Mouse (Mus musculus) retina, postnatal 1 day (tissue): ENCODE measurements around the gene Tifa.

Experiments
- DNase-seq: peaks from one replicate; pipeline ENCODE4 v3.0.0-alpha.2; 2012

Tifa gene

DNA sequence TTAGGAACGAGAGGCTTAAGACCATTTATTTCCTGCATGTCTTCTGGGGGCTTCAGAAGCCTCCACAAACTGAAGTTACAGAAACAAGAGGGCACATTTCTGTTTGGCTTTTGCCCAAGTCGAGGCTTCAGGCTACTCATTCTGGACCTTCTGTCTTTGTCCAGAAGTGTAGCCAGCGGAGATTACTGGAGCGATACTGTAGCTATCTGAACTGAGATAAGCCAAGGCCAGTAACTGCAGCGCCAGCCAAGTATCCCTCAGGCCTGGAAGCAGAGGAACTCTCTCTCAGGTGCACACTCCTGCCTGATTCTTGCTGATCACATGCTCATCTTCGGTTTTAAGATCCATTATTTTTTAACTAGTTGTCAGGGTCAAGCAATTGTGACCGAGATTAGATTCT lies 1.6 kb upstream of the Tifa start:
- no peak for DNase-seq

DNA sequence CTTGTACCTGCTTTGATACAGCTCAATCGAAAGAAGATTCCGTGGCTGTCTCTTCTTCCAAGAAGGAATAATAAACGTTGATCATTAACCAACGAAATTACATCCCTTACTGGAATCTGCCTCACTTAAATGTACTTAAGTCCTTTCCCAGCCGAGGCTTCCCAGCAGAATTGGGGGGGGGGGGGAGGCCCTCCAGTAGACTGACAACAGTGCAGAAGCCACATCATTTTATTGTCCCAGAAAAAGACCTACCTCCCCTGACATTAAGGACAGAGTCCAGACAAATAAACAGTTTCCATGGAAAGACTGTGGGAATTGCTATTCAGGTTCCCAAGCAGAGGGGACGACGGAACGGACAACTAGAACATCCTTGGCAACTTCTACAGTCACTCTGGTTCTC lies 686 bp upstream of the Tifa start:
- no peak for DNase-seq

DNA sequence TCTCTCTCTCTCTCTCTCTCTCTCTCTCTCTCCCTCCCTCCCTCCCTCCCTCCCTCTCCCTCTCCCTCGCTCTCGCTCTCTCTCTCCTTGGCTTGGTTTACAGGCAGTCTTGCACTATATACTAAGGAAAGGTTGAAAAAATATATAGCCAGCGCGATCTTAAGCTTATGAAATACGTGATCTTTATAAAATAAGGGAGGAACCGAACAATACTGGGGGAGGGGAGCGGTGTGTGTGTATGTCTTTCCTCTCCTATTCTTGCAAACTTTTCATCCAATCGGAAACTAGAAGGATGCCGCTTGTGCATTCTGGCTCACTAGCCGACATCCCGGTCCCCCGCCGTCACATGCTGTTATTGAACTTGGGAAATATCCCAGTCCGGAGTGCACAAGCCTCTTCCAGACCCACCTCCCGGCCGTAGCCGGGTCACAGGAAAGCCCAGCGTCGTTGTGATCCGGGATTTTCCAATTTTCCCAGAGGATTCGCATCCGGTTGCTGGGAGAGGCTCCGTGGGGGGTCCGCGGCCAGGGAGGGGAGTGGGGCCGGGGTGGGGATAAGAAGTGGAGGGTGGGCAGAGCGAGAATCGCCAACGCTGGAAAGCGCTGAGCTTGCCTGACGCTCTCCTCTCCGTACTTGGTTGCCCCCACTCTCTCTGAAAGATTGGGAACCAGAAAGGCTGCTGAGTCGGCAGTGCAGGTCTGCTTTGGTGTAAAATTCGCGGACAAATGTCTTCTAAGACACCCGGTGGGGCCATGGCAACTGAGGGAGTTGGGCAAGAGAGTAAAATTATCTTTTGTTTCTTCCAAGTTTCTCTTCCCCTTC lies 840 bp downstream of the Tifa start:
- peak; percentile 67 for DNase-seq

DNA sequence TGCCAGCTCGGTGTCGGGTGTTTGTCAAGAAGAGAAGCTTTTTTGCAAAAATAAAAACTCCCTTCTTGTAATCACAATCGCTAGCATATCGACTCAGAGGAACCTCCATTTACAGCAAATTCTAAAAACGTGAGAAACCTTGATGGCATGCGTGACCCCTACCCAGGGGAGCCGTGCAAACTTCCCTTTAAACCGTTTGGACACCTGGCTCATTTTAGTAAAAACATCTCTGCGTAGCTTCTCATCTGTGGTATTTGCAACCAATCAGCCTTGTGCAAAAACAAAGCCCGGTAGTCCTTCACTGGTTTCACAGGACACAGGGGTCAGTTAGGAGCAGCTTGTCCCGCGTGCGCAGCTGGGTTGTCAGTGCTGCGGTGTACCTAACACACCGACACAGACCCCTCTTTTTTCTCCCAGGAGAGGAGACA lies 1.5 kb downstream of the Tifa start:
- peak; percentile 27 for DNase-seq

DNA sequence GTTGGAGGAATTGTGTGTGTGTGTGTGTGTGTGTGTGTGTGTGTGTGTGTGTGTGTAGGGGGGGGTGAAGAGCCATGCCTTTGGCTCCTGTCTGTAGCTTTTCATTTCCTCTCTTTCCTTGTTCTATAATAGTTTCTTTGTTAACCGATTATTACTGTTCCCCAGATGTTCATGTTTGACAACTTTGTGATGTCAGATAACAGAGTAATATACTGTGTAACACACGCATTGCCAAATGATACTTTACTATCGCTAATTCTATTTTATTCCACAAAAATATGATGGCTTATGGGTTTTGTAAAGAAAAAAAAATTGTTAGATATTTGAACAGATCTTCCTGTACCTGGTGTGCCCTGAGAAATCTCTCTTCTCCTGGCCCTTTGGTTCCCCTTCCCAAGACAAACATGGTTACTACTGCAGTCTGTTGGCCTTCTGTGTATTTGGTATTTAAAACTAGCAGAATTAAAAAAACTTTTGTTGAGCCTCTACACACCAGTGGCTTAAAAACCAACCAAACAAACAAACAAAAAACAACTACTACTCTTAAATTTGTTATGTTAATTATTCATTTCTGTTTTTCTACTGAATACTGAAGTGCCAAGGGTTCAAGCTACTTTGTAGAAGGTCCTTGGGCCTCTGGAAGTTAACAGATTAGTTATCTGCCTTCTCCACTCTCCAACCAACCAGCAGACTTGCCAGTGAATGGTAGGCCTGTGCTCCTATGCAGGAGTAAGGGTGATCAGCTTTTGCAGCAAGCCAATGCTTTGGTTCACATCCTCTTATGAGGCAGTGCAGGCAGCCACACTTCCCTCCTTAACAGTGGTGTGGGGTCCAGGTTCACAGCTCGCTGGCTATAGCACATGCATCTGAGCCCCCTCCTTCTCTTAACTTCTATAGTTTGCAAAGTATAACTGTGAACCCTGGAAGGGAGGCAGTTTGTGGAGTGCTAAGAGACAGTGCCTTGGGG lies 2.3 kb downstream of the Tifa start:
- no peak for DNase-seq

DNA sequence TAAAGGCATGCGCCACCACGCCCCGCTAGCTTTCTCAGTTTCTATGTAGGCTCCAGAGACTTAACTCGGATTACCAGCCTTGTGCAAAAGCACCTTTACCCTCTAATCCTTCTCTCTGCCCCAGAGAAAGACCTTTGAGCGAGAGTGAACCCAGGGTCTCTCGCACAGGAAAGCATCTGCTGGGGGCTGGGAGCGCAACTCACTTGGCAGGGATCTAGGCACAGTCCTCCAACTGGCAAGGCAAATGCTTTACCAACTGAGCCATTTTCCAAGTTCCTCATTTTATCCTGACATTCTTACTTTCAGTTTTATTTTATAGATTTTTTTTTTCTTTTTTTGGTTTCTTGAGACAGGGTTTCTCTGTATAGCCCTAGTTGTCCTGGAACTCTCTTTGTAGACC lies 3.4 kb downstream of the Tifa start:
- DNase-seq = no peak

DNA sequence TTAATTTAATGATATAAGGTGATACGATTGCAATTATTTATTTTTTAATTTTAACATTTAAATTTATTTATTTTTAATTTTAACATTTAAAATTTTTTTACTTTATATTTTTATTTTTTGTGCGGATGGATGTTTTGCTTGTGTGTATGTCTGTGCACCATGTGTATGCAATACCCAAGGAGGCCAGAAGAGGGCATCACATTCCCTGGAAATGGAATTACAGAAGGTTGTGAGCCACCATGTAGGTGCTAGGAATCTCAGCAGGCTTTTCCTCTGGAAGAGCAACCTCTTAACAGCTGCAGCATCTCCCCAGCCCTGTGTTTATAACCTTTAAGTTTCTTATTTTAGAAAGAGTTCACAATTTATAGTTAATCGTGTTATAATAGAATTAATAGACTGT lies 6.2 kb downstream of the Tifa start:
- no peak for DNase-seq

DNA sequence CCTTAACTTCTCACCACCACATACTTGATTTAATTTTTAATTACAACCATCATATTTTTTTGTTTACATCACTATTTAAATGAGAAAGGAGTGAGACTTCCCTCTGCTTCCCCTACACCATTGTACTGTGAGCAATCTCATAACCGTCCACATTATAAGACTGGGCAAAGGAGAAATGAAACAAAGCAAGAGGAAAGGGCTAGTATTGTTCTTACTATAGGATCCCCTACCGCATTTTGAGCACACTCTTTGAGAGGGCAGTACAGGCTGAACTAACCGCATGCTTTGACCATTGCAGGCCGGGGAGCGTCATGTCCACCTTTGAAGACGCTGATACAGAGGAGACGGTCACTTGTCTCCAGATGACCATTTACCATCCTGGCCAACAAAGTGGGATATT lies 6.7 kb downstream of the Tifa start:
- no peak for DNase-seq

DNA sequence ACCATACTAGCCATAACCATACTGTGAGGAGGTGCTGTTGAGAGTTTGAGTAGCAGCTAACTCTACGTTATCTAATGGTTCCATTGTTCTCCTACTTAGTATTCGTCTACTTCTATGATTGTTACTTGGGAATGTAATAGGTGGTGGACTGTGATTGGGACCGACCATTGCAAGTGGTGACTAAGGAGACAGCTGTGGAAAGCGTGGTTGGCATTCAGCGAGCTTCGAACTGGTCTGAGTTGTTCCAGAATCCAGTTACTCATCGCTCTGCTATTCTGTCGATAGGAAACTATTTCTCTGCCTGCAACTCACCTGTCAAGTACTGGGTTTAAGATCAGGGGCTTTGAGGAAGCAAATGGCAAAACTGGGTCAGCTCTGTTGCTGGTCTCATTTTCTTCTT lies 11.6 kb downstream of the Tifa start:
- DNase-seq = no peak

DNA sequence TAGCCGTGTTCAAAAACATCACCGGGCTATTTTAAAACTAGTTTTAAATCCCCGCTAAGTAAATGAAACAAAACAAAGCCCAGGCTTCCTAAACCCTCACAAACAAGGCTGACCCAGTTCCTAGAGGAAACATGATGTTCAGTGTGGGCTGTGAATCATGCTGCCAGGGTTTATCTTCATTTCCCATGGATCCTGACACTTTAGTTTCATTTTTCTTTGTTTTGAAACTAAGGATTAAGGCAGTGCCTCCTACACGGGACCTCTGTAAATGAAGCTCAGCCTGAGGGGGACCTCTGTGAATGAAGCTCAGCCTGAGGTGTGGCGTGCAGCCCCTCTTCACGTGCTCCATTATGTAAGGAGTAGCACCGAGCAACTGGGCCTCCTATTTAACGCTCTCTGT lies 13.2 kb downstream of the Tifa start:
- DNase-seq = no peak

DNA sequence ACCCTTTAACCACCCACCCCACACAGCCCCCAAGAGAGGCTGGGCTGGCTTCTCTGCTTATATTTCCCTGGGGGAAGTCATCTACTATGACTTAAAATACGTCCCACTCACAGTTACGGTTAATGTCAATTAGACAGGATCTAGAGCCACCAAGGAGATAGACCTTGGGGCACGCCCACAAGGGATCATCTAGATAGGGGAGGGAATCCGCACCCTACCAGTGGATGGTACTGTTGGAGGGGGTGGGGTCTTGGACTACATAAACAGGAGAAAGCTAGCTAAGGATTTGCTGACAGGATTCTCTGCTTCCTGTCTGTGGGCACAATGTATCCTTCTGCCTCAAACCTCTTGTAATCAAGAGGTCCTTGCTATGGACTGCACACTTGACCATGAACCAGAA lies 14.8 kb downstream of the Tifa start:
- DNase-seq = no peak

DNA sequence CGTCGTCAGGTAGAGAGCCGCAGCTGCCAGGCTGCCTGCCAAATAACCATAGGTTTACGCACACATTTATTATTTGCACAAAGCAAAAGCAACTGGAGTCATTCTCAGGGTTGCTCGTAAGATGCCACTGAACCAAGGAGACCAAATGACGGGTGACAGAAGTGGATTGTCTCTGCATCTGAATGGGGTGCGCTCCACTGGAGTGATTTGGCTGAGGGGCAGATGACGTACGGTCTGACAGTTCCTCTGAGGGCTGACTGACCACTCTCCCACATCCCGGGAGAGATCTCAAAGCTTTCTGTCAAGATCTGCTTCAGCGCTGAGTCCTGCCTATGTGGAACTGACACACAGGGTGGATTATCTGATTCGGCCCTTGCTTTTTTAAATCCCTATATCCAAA lies 15.5 kb downstream of the Tifa start:
- DNase-seq = peak; percentile 51

DNA sequence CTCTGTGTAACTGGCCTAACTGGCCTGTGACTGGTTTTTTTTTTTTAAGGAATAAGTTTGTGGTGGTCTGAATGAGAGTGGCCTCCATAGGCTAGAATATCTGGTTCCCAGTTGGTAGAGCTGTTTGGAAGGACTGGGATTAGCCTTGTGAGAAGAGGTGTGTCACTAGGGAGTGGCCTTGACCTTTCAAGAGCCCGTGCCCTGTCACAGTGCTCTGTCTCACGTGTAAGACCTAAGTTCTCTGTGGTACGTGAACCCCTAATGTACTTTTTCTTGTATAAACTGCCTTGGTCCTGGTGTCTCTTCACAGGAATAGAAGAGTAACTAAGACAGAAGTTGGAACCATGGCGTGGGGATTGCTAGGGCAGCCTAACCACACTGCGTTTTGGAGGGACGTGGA lies 16.4 kb downstream of the Tifa start:
- no peak for DNase-seq

DNA sequence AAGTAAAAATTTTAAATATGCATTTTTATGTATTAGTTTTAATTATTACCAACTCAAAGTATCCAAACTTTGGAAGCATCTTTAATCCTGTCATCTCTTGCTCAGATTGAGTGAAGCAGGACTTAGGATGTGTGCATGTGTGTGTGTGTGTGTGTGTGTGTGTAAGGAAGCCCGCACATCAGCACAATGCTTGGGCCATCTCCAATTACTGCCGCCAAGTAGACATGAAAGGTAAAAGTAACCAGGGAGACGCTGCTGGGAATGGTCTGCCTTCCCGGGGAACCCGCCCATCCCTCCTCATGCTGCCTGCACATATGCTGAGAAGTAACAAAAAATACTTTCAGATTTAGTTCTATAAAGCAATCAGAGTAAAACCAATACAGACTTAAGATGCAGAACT lies 18.2 kb downstream of the Tifa start:
- no peak for DNase-seq

DNA sequence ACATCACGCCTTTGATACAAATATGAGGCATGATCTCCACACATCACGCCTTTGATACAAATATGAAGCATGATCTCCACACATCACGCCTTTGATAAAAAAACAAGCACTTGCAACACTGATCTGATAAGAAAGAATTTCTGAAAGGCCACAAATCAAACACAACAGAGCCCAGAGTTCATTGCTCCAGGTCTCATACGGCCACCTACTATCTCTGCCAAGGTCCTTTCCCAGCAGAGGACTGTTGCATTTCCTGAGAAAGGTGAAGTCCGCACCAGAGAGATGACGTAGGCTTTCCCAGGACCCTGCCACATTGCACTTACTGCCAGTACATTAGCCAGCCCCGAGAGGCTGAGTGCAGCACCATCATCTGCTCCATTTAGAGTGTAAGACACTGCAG lies 19.5 kb downstream of the Tifa start:
- no peak for DNase-seq

DNA sequence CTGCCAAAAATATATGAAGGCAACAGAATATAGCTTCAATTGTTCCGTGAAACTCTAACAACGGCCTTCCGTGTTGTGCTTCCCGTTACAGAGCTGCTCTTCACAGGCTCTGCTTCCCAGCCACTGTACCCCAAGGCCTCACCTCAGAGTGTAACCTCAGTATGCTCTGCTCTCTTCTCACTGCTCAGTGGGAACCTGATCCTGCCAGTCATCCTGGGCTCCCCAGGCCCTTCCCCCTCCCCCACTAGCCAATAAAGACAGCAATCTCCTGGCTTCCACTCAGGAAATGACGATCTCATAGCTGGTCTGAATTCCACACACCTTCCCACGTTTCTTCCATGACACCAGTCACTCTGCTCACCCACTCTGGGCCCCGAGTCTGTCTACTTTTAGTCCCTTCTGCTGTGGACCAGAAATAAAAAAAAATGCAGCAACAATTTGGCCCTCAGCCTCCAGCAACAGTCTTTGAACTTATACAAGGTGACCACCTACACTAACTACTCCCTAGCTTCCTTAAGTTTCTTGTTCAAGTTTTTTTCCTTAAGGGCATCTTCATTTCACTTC lies 27.6 kb downstream of the Tifa start:
- no peak for DNase-seq

DNA sequence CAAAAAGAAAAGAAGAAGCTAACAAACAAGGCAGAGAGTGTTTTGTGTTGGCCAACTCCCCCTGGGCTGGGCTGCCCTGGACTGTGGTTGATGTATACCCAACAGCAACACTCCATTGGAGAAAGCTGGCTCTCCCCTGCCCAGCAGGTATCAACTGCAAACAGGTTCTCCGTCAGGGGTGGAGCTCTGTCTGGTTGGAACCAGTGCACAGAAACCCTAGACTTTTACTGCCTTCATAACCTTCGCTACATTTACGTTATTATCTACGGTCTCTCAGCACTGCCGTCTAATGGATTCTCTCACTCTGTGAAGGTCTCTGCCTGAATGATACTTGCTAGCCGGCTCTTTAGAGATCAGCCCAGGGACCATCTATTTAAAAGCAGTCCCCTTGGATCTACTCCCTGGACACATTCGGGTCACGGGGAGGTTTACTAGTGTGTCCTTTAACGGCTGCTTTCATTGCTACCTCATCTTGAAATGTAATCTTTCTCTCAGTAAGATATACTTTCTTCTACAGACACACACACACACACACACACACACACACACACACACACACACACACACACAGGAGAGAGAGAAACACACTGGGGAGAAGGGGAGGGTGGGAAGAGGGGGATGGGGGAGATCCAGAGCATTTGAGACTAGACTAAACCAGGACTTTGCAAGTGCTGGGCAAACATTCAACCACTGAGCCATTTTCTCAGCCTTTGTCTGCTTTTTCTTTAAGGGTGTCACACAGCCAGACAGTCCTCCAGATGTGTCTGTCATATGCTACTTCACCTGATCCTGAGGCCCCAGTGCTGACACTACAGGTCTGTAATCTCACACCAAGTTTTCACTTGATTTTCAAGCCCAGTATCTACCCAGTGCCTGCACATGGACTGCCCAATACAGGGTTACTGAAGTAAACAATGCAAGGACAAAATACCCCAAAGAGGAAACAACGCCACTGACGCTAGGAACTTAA lies 29.4 kb downstream of the Tifa start:
- no peak for DNase-seq

DNA sequence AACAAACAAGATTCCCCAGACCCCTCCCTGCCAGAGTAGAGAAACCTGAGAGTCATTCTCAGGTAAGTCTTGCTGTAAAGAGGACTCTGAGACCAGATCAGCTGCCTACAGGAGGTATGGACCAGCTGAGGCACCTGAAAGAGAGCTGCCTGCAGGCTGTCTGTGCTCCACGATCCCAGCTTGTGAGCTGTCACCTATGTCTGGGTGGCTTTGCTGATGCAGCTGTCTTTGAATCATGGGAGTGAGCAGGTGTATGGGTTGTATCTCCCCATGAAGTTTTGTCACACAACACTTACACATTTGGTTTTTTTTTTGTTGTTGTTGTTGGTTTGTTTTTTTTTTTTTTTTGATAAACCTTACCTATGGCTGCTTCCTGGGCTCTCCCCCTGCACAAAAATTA lies 30.8 kb downstream of the Tifa start:
- DNase-seq = no peak

DNA sequence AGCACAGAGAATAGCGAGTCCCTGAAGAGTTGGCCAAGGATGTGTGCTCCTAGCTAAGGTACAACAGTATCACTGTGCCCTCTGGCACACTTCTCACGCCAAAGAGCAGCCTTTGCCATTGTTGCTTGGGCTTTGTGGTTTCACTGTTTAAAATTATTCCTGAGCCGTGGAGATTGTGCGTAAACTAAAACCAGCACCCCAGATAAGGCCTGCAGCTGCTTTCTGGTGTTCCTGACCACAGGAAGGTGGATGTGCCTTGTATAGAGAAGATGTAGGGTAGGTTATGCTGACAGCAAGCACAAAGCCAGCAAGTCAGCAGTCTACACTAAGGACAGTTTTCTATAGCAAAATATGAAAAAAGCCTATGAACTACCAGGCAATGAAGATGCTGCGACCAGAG lies 31.6 kb downstream of the Tifa start:
- no peak for DNase-seq

DNA sequence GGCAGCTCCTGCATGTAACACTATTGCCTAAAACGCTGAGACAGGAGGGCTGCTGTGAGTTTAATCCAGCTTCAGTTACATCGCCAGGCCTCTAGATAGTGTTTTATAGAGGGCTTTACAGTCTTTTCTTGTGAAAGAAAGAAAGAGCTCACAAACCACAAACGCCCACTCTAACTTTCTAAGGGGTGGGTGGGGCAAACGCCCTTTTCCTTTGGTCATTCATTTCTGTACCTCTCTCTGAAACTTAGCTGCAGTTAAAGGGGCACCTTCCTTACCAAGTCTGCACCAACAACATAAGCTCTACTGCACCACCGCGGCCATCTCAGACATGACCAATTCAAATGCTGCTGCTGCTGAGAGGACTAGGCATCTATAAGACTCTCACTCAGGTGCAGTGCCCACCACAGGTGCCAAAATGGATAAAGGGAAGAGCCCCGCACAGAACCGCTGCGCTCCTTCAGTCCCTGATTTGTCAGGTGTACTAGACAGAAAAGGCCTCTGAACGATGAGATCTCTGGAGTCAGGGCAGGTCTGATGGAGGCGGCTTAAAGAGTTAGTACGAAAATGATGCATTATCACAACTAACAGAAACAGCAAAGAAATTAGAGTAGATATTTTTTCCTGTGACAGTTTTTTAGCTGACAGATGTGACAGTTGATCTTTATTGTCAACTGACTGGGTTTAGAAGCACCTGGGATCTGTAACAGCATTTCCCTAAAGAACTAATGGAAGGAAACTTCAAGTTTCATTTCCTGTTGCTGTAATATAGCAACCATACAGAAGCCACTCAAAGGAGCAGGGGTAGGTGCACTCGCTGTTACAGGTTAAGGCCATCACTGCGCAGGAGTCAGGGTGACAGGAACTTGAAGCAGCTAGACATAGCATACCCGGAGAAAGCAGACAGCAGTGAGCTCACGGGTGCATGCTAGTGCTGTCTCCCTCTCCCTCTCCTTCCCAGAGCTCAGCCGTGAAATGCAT lies 34.6 kb downstream of the Tifa start:
- no peak for DNase-seq

DNA sequence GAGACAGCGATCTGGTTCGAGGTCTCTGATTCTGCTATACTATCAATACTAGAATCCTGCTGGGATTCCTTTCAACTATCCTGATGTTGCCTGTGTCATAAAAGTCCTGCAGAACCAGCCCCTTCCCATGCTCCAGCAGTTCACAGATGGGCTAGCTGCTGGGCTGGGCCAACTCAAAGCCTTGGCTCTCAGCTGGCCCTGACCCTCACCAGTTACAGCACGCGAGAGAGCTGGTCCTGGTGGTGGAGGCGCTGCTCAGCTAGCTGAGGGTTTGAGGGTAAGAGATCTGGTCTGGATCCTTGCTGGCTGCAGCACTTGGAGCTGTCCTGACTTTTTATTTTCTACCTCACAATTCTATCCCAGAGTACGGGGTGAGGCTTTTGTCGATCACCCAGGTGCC lies 36.9 kb downstream of the Tifa start:
- no peak for DNase-seq
